Mouse (Mus musculus) heart, postnatal 0 days (tissue): Measurements from ENCODE around the gene Ctdspl. TPM values are rescaled to one million over a fixed set of nuclear protein-coding genes. Genes with fewer than 3 reads are reported as not detected.

Source experiments
- ATAC-seq: fragments of 200-750 bp; cut with Nextera tagmentation; 2 replicates; pipeline ENCODE4 v1.8.0; 2017; ENCODE audit warnings: low read depth, moderate number of reproducible peaks, moderate library complexity; ENCODE audit not compliant: insufficient read depth
- DNase-seq: peaks from one replicate; pipeline ENCODE4 v3.0.0-alpha.2; 2016; ENCODE audit warnings: low spot score
- H3K27ac ChIP-seq: fragments of 300-500 bp; sonication (generic); 2 replicates; pipeline ENCODE4 v1.5.1; 2014; ENCODE audit warnings: low read depth, mild to moderate bottlenecking
- H3K27me3 ChIP-seq: fragments of 300-500 bp; sonication (generic); 2 replicates; pipeline ENCODE4 v1.6.1; 2014; ENCODE audit warnings: low read length, mixed read lengths; ENCODE audit not compliant: control insufficient read depth, insufficient read depth
- H3K36me3 ChIP-seq: fragments of 300-500 bp; sonication (generic); replicated peaks from 2 replicates; pipeline ENCODE4 v1.6.1; 2014; ENCODE audit warnings: low read length, mixed read lengths; ENCODE audit not compliant: control insufficient read depth, insufficient read depth
- H3K4me1 ChIP-seq: fragments of 300-500 bp; sonication (generic); 2 replicates; pipeline ENCODE4 v1.6.1; 2014; ENCODE audit warnings: antibody characterized with exemption; ENCODE audit not compliant: control insufficient read depth, insufficient read depth
- H3K4me2 ChIP-seq: fragments of 300-500 bp; sonication (generic); 2 replicates; pipeline ENCODE4 v1.6.1; 2014; ENCODE audit warnings: low read depth, mild to moderate bottlenecking, low read length, moderate library complexity
- H3K4me3 ChIP-seq: fragments of 300-500 bp; sonication (generic); 2 replicates; pipeline ENCODE4 v1.5.1; 2014; ENCODE audit warnings: low read depth, low read length
- H3K9ac ChIP-seq: fragments of 300-500 bp; sonication (generic); replicated peaks from 2 replicates; pipeline ENCODE4 v1.6.1; 2014; ENCODE audit warnings: low read depth, low read length, mixed read lengths
- H3K9me3 ChIP-seq: fragments of 300-500 bp; sonication (generic); replicated peaks from 2 replicates; pipeline ENCODE4 v1.6.1; 2016; ENCODE audit warnings: low read length; ENCODE audit not compliant: control insufficient read depth
- CTCF ChIP-seq: IDR thresholded peaks from 2 replicates; pipeline ENCODE4 v1.5.1; 2016; ENCODE audit warnings: antibody characterized with exemption, control low read depth, low read depth
- EP300 ChIP-seq: IDR thresholded peaks from 2 replicates; pipeline ENCODE4 v1.6.1; 2016; ENCODE audit warnings: antibody characterized with exemption, low read depth
- WGBS: fragments of 180-500 bp; shearing (Covaris S2); extraction: QIAGEN DNeasy Blood & Tissue Kit; methylation state at CpG from one replicate; pipeline ENCODE4 v1.1.7; 2014; 5-methylcytosine and 5-hydroxymethylcytosine counted together
- polyA plus RNA-seq: library from polyadenylated mRNA; unstranded; fragments of >200 nt; fragmentation: Nextera tagmentation; extraction: Ambion mirVana; gene quantifications from 2 replicates; pipeline ENCODE4 v1.2.1, GENCODE M21; 2015
- total RNA-seq: library from RNA; depleted of rRNA; stranded (reverse); fragments of >200 nt; gene quantifications from 2 replicates; pipeline ENCODE4 v1.2.3, GENCODE M21; 2014; ENCODE audit warnings: low replicate concordance

The Ctdspl gene
- total and polyA plus RNA-seq, 2 experiments from 2014 or later, result 4.3 to 12.6 TPM

DNA sequence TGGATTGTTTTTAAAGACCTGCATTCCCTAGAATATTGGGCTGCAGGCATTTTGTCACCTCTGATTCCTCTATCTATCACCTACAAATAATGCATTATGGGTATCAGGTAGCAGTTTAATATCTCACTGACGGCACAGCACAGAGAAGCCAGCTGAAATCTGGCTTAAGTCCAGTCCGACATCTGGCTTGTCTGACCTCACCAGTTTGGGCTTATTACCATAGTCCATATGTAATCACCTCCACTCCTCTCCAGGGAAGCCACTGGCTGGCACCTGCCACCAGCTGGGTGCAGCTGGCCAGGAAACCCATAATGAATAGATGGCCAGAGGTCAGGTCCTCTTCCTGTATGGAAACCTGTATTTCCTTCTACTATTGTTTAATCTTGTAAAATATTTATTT is 35.6 kb upstream of the Ctdspl start:
- TF ChIP-seq CTCF, result no peak
- no peak for TF ChIP-seq EP300
- 44% methylated on average over 2 of the region's 2 CpGs for WGBS
- ATAC-seq, result no peak
- no peak overlapping the region for H3K9ac ChIP-seq
- no peak overlapping the region for H3K27ac ChIP-seq
- H3K27me3 ChIP-seq, result no peaks in the 10 kb centered on the region
- no peaks in the 10 kb centered on the region for H3K4me1 ChIP-seq
- H3K4me3 ChIP-seq, result no peak overlapping the region
- H3K36me3 ChIP-seq, result peaks cover 7% of the 10 kb centered on the region
- H3K4me2 ChIP-seq, result no peak overlapping the region
- H3K9me3 ChIP-seq, result no peaks in the 10 kb centered on the region
- no peak for DNase-seq

GRCm38 (mm10) chr9:118891068-118891467 is 35.2 kb upstream of the Ctdspl start:
- DNase-seq (no peak), ATAC-seq (no peak)
- Histone ChIP-seq H3K27ac (0 out of 2 replicates have a peak overlapping the region, but pooled peaks have one; percentile 1), H3K9me3 (no peaks in the 10 kb centered on the region), H3K36me3 (peaks cover 7% of the 10 kb centered on the region), H3K4me1 (no peaks in the 10 kb centered on the region), H3K4me2 (no peak overlapping the region), H3K4me3 (no peak overlapping the region), H3K9ac (no peak overlapping the region), H3K27me3 (no peaks in the 10 kb centered on the region)
- TF ChIP-seq EP300 (no peak), CTCF (no peak)
- 81% methylated on average over 6 of the region's 6 CpGs for WGBS

- H3K4me3 ChIP-seq, result no peak overlapping the region
- peaks cover 7% of the 10 kb centered on the region for H3K36me3 ChIP-seq
- no peak for DNase-seq
- no peak overlapping the region for H3K4me2 ChIP-seq
- no peak for ATAC-seq
- H3K27me3 ChIP-seq, result no peaks in the 10 kb centered on the region
- H3K9ac ChIP-seq, result no peak overlapping the region
- WGBS, result 80% methylated on average over 9 of the region's 9 CpGs
- 0 out of 2 replicates have a peak overlapping the region, but pooled peaks have one; percentile 1 for H3K27ac ChIP-seq
- H3K9me3 ChIP-seq, result no peaks in the 10 kb centered on the region
- TF ChIP-seq CTCF (no peak), EP300 (no peak)
- H3K4me1 ChIP-seq, result no peaks in the 10 kb centered on the region
Observed at GRCm38 (mm10) chr9:118891593-118891992, 34.7 kb upstream of the Ctdspl start.

DNA sequence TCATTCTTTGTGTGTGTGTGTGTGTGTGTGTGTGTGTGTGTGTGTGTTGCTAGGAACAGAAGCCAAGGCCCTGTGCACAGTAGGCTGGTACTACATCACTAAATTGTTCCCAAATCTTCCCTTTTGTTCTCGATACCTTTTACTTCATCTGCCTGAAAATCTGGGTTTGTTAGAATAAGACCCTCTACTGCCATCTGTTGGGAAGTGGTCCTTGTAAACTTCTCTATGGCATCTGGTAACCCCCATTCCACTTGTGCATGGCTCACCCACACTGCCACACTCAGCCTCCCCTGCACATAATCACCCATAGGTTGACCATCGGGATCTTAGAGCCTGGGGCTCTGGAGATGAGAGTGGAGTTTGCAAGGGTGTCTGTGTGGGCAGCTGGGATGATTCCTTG is 31.2 kb upstream of the Ctdspl start:
- Histone ChIP-seq H3K4me3 (no peak overlapping the region), H3K27me3 (no peaks in the 10 kb centered on the region), H3K4me2 (no peak overlapping the region), H3K9me3 (no peaks in the 10 kb centered on the region), H3K36me3 (peaks cover 12% of the 10 kb centered on the region), H3K27ac (no peak overlapping the region), H3K4me1 (no peaks in the 10 kb centered on the region), H3K9ac (no peak overlapping the region)
- TF ChIP-seq EP300, result no peak
- no peak; the same call in 1 of the 2 replicates for TF ChIP-seq CTCF
- WGBS, result 60% methylated on average over 2 of the region's 2 CpGs
- no peak for DNase-seq
- no peak for ATAC-seq

GRCm38 (mm10) chr9:118900677-118901076 is 25.6 kb upstream of the Ctdspl start:
- no peaks in the 10 kb centered on the region for H3K4me1 ChIP-seq
- H3K27ac ChIP-seq, result no peak overlapping the region
- no peak for DNase-seq
- no peak overlapping the region for H3K4me3 ChIP-seq
- no peak overlapping the region for H3K4me2 ChIP-seq
- 64% methylated on average over 2 of the region's 2 CpGs for WGBS
- peaks cover 12% of the 10 kb centered on the region for H3K36me3 ChIP-seq
- H3K27me3 ChIP-seq, result no peaks in the 10 kb centered on the region
- TF ChIP-seq CTCF (no peak), EP300 (no peak)
- no peaks in the 10 kb centered on the region for H3K9me3 ChIP-seq
- no peak overlapping the region for H3K9ac ChIP-seq
- ATAC-seq, result no peak

GRCm38 (mm10) chr9:118901917-118902316 is 24.3 kb upstream of the Ctdspl start:
- TF ChIP-seq CTCF (no peak), EP300 (no peak)
- WGBS, result 75% methylated on average over 6 of the region's 6 CpGs
- Histone ChIP-seq H3K27me3 (no peaks in the 10 kb centered on the region), H3K36me3 (peaks cover 12% of the 10 kb centered on the region), H3K4me3 (no peak overlapping the region), H3K4me1 (no peaks in the 10 kb centered on the region), H3K4me2 (no peak overlapping the region), H3K27ac (no peak overlapping the region), H3K9ac (no peak overlapping the region), H3K9me3 (no peaks in the 10 kb centered on the region)
- ATAC-seq (no peak), DNase-seq (no peak)
